Mouse (Mus musculus) stomach, embryonic 14.5 days (tissue): Measurements from ENCODE around the gene Erc2. TPM values are rescaled to one million over a fixed set of nuclear protein-coding genes. Genes with fewer than 3 reads are reported as not detected.

Source experiments
- ATAC-seq: fragments of 200-750 bp; cut with Nextera tagmentation; 2 replicates; pipeline ENCODE4 v1.8.0; 2017; ENCODE audit warnings: low read depth, moderate TSS enrichment; ENCODE audit not compliant: insufficient number of reproducible peaks, insufficient read depth, low FRiP score
- H3K27ac ChIP-seq: fragments of 300-500 bp; sonication (generic); 2 replicates; pipeline ENCODE4 v1.5.1; 2014; ENCODE audit warnings: mild to moderate bottlenecking, low read length, moderate library complexity, mixed read lengths
- H3K27me3 ChIP-seq: fragments of 300-500 bp; sonication (generic); 2 replicates; pipeline ENCODE4 v1.6.1; 2014; ENCODE audit warnings: low read length, control low read depth, mixed read lengths; ENCODE audit not compliant: control insufficient read depth, insufficient read depth
- H3K36me3 ChIP-seq: fragments of 300-500 bp; sonication (generic); 2 replicates; pipeline ENCODE4 v1.6.1; 2014; ENCODE audit warnings: mild to moderate bottlenecking, control low read depth, low read length, moderate library complexity, mixed read lengths; ENCODE audit not compliant: control insufficient read depth, insufficient read depth
- H3K4me1 ChIP-seq: fragments of 300-500 bp; sonication (generic); 2 replicates; pipeline ENCODE4 v1.6.1; 2014; ENCODE audit warnings: low read length, control low read depth, mixed read lengths; ENCODE audit not compliant: control insufficient read depth, insufficient read depth
- H3K4me2 ChIP-seq: fragments of 300-500 bp; sonication (generic); replicated peaks from 2 replicates; pipeline ENCODE4 v1.6.1; 2014; ENCODE audit warnings: low read depth, low read length, control low read depth
- H3K4me3 ChIP-seq: fragments of 300-500 bp; sonication (generic); 2 replicates; pipeline ENCODE4 v1.5.1; 2014; ENCODE audit warnings: low read depth, low read length, control low read depth
- H3K9ac ChIP-seq: fragments of 300-500 bp; sonication (generic); replicated peaks from 2 replicates; pipeline ENCODE4 v1.6.1; 2014; ENCODE audit warnings: low read depth, mild to moderate bottlenecking, control low read depth, low read length, moderate library complexity, mixed read lengths
- H3K9me3 ChIP-seq: fragments of 300-500 bp; sonication (generic); 2 replicates; pipeline ENCODE4 v1.6.1; 2016; ENCODE audit warnings: low read depth, low read length, control low read depth; ENCODE audit not compliant: control insufficient read depth
- WGBS: fragments of 180-500 bp; shearing (Covaris S2); extraction: QIAGEN DNeasy Blood & Tissue Kit; methylation state at CpG from one replicate; pipeline ENCODE4 v1.1.7; 2014; 5-methylcytosine and 5-hydroxymethylcytosine counted together
- polyA plus RNA-seq: library from polyadenylated mRNA; unstranded; fragments of >200 nt; fragmentation: Nextera tagmentation; extraction: Ambion mirVana; gene quantifications from 2 replicates; pipeline ENCODE4 v1.2.1, GENCODE M21; 2014

Gene Erc2
- polyA plus RNA-seq, 1 experiment from 2014 or later: 7.7 TPM

DNA sequence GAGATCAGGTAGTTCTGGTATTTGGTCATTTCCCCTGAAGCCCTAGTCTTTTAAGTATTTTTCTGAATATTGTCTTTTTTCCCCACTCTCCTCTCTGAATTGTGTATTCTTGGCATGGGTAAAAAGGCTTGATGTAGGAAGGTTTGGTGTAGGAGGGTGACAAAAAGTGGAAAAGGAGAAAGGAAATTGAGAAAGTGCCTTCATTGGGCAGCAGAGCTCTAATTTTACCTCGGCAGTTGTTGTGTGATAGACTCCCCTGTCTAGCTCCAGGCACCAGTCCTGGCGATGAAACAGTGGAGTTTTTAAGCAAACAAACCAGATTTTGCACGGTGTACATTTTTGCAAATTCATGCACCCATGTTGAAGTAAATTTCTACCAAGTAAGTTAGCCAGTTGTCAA is 99.5 kb downstream of the Erc2 start:
- no peaks in the 10 kb centered on the region for H3K36me3 ChIP-seq
- 87% methylated on average over 3 of the region's 3 CpGs for WGBS
- no peaks in the 10 kb centered on the region for H3K27me3 ChIP-seq
- no peak for ATAC-seq
- no peaks in the 10 kb centered on the region for H3K9me3 ChIP-seq
- no peak overlapping the region for H3K27ac ChIP-seq
- H3K4me3 ChIP-seq: no peak overlapping the region
- no peaks in the 10 kb centered on the region for H3K4me1 ChIP-seq
- H3K4me2 ChIP-seq: no peak overlapping the region
- H3K9ac ChIP-seq: no peak overlapping the region

DNA sequence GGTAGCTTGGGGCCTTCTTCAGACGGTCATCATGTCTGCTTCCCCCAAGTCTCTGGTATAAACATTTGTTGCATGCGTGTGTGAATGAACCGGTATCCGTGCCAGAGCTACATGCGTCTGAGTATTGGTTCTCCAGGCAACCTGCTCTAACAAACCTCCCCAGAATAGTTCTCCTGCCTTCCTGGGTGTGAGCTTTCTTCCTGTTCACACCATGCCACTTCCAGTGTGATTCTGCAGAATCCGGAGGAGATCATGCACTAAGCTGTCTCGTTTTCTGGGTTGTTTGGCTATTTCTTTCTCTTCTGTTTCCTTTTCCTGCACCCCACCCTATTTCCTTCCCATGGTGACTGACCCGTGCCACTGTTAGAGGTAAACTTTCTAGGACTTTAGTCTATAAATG is 105.3 kb downstream of the Erc2 start:
- Histone ChIP-seq H3K9ac (no peak overlapping the region), H3K4me2 (no peak overlapping the region), H3K4me1 (no peaks in the 10 kb centered on the region), H3K27ac (no peak overlapping the region), H3K36me3 (no peaks in the 10 kb centered on the region), H3K9me3 (no peaks in the 10 kb centered on the region), H3K4me3 (no peak overlapping the region), H3K27me3 (no peaks in the 10 kb centered on the region)
- 75% methylated on average over 8 of the region's 8 CpGs for WGBS
- no peak for ATAC-seq

- Histone ChIP-seq H3K9ac (no peak overlapping the region), H3K27ac (no peak overlapping the region), H3K4me2 (no peak overlapping the region), H3K9me3 (no peaks in the 10 kb centered on the region), H3K4me1 (no peaks in the 10 kb centered on the region), H3K4me3 (no peak overlapping the region), H3K36me3 (no peaks in the 10 kb centered on the region), H3K27me3 (no peaks in the 10 kb centered on the region)
- WGBS: 44% methylated on average over 4 of the region's 4 CpGs
- ATAC-seq: no peak
Measured at GRCm38 (mm10) chr14:27731086-27731485, 108.9 kb downstream of the Erc2 start.

GRCm38 (mm10) chr14:27739436-27739835 is 117.2 kb downstream of the Erc2 start:
- ATAC-seq: no peak
- no peaks in the 10 kb centered on the region for H3K4me1 ChIP-seq
- H3K4me3 ChIP-seq: no peak overlapping the region
- H3K4me2 ChIP-seq: no peak overlapping the region
- no peaks in the 10 kb centered on the region for H3K9me3 ChIP-seq
- no peak overlapping the region for H3K27ac ChIP-seq
- no peaks in the 10 kb centered on the region for H3K36me3 ChIP-seq
- H3K27me3 ChIP-seq: no peaks in the 10 kb centered on the region
- 62% methylated on average over 1 of the region's 1 CpGs for WGBS
- no peak overlapping the region for H3K9ac ChIP-seq

DNA sequence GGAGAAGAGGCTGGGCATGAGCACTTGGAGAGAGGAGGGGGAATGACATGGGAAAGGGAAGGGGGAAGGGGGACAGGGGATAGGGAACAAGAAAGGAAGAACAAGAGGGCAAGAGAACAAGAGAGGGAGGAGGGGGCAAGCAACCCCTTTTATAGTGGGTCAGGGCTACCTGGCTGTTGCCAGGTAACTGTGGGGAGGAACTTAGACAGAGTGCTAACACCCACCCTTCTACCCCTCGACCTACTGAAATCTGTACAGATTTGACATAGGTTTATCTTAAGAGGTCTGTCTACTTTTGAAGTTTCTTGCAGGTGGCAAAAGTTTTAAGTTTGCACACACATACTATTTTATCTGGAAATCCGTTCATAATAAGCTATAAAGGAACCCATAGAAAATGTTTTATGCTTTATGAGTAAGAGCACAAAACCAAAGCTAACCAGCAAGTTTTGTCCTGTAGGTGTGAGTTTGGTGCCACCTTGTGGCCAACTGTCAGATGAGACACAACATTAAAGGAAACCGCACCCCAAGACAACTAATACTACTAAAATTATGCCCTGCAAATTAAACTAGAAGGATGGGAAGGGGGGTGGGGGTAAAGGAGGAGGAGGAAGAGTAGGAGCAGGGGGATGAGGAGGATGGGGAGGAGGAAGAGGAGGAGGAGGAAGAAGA is 119.2 kb downstream of the Erc2 start:
- H3K4me1 ChIP-seq: no peaks in the 10 kb centered on the region
- H3K27me3 ChIP-seq: no peaks in the 10 kb centered on the region
- no peak for ATAC-seq
- H3K36me3 ChIP-seq: no peaks in the 10 kb centered on the region
- 18% methylated on average over 3 of the region's 3 CpGs for WGBS
- no peak overlapping the region for H3K4me3 ChIP-seq
- no peak overlapping the region for H3K27ac ChIP-seq
- H3K9me3 ChIP-seq: no peaks in the 10 kb centered on the region
- no peak overlapping the region for H3K9ac ChIP-seq
- H3K4me2 ChIP-seq: no peak overlapping the region

DNA sequence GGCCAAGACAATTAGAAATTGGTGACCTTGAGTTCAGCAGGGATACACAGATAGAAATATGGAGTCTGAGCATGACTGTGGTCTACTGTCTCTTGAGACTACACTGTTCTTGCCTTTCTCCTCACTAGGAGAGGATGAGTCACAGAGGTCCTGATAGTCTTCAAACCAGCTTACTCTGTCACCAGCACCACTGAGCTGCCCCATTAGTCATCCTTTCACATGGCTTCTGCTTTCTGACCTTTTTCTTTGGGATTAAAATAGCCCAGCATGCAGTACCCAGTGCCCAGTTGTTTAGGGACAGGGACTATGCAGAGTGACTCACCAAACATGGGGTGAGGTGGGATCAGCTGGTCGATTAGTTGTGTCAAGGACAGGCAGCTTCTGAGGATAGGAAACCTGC is 132.1 kb downstream of the Erc2 start:
- Histone ChIP-seq H3K27ac (no peak overlapping the region), H3K4me3 (no peak overlapping the region), H3K36me3 (no peaks in the 10 kb centered on the region), H3K9me3 (no peaks in the 10 kb centered on the region), H3K4me1 (no peaks in the 10 kb centered on the region), H3K4me2 (no peak overlapping the region), H3K9ac (no peak overlapping the region), H3K27me3 (no peaks in the 10 kb centered on the region)
- no peak for ATAC-seq
- 74% methylated on average over 1 of the region's 1 CpGs for WGBS

DNA sequence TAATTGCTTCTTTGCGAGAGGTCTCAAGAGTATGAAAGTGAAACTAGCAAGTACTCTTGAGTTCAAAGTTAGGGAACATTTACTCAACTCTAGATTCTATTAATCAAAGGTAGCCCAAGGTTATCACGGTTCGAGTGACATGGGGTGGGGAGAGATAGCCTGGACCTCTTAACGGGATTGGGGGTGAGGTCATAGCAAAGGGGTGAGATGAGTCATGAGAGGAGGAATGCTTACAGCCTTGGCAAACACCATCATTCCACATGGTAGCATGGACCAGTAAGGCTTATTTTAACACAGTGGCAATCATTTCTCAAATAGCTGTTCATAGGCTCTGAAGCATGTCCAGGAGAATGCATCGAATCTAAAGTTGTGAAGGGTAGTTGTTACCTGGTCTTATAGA is 134.7 kb downstream of the Erc2 start:
- 71% methylated on average over 5 of the region's 5 CpGs for WGBS
- ATAC-seq: no peak
- Histone ChIP-seq H3K36me3 (no peaks in the 10 kb centered on the region), H3K9ac (no peak overlapping the region), H3K27ac (no peak overlapping the region), H3K4me3 (no peak overlapping the region), H3K4me1 (no peaks in the 10 kb centered on the region), H3K9me3 (no peaks in the 10 kb centered on the region), H3K27me3 (no peaks in the 10 kb centered on the region), H3K4me2 (no peak overlapping the region)

DNA sequence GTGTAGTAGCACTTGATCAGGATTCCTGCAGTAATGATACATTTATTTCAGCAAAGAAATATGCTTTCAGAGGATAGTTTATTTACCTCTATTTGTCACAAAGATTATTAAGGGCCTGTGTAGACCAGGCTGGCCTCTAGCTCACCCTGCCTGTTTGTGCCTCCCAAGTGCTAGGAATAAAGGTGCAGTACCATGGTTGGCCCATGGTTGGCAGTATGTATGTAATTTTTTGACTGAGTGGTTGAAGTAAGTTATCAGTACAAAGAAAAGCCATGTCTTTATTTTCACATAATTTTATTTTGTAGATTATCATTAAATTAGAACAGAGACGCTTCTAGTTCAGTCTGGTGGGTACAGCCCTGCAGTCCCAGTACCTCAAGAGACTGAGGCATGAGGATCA is 136.0 kb downstream of the Erc2 start:
- H3K4me3 ChIP-seq: no peak overlapping the region
- WGBS: 83% methylated on average over 1 of the region's 1 CpGs
- no peak for ATAC-seq
- H3K27me3 ChIP-seq: no peaks in the 10 kb centered on the region
- no peaks in the 10 kb centered on the region for H3K4me1 ChIP-seq
- H3K27ac ChIP-seq: no peak overlapping the region
- no peaks in the 10 kb centered on the region for H3K36me3 ChIP-seq
- H3K9me3 ChIP-seq: no peaks in the 10 kb centered on the region
- no peak overlapping the region for H3K9ac ChIP-seq
- no peak overlapping the region for H3K4me2 ChIP-seq

DNA sequence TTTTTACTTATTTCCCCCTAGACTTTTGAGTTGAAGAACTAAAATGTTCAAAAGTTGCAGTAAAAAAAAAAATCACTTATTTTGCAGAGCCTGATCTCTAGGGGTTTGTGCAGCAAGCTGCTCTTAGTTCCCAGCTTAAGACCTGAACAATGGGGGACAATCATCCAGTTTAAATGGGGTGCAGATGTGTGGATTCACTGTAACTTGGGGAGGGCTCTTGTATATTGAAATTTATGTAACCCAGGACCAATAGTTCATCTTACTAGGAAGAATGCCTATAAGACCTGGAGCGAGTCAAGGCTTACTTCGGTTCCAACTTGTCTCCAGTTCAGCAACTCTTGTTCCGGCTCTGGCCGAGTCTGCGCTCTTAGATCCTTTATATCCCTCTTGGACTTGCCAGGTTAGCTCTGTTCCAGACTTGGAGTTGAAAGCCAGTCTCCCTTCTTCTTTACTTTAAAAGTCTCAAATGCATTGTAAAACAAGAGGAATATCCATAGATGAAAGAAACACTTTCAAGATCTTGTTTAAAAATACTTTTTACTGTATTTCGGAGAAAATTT is 136.9 kb downstream of the Erc2 start:
- Histone ChIP-seq H3K27ac (no peak overlapping the region), H3K9ac (no peak overlapping the region), H3K9me3 (no peaks in the 10 kb centered on the region), H3K36me3 (no peaks in the 10 kb centered on the region), H3K4me2 (no peak overlapping the region), H3K4me3 (no peak overlapping the region), H3K4me1 (no peaks in the 10 kb centered on the region), H3K27me3 (no peaks in the 10 kb centered on the region)
- no peak for ATAC-seq
- WGBS: 94% methylated on average over 6 of the region's 6 CpGs
